Mouse (Mus musculus): ENCODE measurements around the gene Gm17949.
A peak's percentile ranks its signal among the peaks of the same experiment; 100 is the strongest.

The Gm17949 gene

DNA sequence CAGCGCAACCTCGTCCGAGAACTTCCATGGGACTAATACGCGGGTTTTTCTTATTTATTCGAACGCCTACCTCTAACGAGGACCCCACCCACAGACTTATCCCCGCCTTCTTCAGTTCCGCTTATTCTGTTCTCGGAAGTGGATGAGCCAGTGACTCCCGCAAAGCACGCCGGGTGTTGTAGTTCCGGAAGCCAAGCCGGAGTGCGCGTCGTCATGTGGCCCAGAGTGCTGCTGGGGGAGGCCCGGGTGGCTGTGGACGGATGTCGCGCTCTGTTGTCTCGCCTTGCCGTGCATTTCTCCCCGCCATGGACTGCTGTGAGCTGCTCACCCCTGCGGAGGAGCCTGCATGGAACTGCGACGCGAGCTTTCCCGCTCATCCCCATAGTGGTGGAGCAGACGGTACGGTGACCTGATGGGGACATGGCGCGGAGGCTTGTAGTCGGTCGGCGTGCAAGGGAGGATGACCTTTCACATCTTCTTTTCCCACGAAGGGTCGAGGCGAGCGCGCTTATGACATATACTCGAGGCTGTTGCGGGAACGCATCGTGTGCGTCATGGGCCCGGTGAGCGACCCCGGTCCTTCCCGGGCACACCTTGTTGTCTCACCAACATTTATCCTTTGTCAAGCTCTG lies 21.0 kb upstream of the Gm17949 start, which contains the start of gene Clpp:
Clpp (plus strand) TSS at position 191 of the 632 bp plus-strand sequence.
- DNase-seq (ENCODE audit: low spot score) = peak; percentile 87

GRCm38 (mm10) chr17:56990966-56991365 lies 20.3 kb upstream of the Gm17949 start:
- DNase-seq (ENCODE audit: low spot score) = no peak

DNA sequence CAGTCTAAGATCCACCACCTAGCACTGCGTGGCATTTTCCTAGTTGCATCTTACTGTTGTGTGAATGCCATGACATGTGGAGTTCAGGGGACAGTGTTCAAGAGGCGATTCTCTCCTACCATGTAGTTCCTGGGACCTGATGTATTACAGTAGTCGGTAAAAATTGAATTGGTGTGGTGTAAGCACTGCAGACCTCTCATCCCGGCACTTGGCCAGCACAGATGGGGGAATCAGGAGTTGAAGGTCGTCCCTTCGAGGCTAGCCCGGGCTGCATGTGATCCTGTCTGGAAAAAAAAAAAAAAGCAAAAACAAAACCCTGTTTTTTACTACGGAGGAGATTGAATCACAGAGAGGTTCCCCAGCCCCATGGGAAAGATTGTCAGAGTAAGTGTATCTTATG lies 16.2 kb upstream of the Gm17949 start:
- no peak for DNase-seq (ENCODE audit: low spot score)

DNA sequence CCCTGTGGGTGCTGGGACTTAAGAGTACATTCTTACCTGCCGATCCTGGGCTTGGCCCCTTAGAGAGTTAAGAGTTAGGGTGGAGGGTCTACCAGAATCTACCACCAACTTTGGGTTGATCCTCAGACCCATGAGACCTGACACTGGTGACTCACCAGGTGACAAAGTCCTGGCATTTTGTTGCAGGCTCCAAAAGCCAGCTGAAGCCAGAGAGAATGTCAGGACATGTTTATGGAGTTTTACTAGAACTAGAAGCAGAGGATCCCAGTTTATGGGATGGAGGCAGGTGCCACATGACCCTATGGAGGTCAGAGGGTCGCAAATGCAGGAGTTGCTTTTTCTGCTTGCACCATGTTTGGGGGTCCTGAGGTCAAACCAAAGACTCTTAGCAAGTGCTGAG lies 14.8 kb upstream of the Gm17949 start:
- no peak for DNase-seq (ENCODE audit: low spot score)

GRCm38 (mm10) chr17:56997029-56997667 lies 14.1 kb upstream of the Gm17949 start, which contains the start of gene Alkbh7:
Gene Alkbh7, plus strand, starts transcription at chr17:56997339.
- DNase-seq (ENCODE audit: low spot score) = peak; percentile 85

GRCm38 (mm10) chr17:56999414-56999813 lies 11.9 kb upstream of the Gm17949 start:
- DNase-seq (ENCODE audit: low spot score) = no peak

GRCm38 (mm10) chr17:56999968-57000609 lies 11.2 kb upstream of the Gm17949 start, which contains the start of gene Pspn:
Gene Pspn, minus strand, starts transcription at chr17:57000018.
- DNase-seq (ENCODE audit: low spot score) = no peak

GRCm38 (mm10) chr17:57001228-57001627 lies 10.0 kb upstream of the Gm17949 start:
- no peak for DNase-seq (ENCODE audit: low spot score)

DNA sequence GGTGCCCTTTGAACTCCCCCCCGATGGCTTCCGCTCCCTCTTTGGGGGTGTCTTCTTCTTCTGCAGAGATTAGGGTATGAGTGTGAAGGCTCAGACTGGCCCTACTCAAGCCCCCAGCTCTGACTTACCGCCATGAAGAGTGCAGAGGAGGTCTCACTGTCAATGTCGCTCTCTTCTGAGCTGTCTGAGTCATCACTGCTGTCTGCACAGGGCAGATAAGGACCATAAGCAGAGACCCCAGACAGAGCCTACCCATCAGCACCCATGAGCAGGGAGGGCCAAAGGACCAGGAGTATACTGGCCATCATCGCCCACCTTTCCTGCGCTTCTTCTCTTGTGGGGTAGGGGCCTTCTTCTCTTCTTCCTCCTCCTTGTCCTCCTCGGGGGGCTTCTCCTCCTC lies 7.3 kb upstream of the Gm17949 start:
- DNase-seq (ENCODE audit: low spot score) = no peak

DNA sequence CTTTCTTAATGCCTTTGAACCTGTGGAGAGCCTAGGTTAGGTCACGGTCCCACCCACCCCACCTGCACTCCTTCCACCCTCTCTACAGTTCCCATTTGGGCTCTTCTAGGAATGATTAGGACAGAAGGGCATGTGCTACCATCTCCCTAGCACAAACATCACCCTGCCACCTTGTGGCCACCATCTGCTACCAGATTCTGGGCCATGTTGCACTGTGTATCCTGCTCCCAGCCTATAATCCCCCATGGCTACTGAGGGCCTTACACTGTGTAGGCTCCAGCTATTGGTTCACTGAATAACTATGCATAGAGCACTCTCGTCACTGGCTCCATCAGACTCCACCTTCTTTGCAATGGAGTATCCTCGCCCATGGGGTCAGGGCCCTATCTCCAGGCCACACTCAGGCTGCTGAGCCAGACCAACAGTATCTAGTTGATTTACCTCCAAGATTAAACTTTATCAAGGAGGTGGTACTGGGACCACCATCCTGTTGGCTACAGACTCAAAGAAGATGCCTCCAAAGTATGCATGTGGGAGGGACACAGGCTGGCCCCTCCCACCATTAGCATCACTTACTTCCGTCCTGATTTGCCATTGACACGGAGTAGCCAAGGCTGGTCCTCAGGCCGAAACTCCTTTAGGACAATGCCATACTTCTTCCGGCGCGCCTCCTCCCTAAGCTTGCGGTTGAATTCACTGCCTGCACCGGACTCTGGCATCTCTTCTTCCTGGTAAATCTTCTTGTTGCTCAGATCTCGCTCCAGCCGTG lies 3.9 kb upstream of the Gm17949 start:
- DNase-seq (ENCODE audit: low spot score) = no peak

DNA sequence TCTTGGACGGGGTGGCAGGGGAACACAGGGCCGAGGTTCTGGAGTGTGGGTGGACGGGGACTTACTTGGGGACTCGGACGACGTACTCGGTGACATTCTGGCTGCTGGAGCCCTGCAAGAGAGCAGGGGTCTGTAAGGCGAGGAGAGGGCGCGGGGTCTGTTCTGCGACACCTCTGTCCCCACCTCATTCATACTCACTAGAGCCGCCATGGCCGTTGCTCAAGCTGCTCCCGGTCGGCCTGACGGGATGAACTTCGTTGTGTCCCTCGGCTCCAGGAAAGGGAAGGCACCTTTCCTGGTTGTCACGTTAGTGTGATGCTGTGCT lies 396 bp upstream of the Gm17949 start:
- no peak for DNase-seq (ENCODE audit: low spot score)

GRCm38 (mm10) chr17:57012245-57012795 lies 1.1 kb downstream of the Gm17949 start:
- no peak for DNase-seq (ENCODE audit: low spot score)

GRCm38 (mm10) chr17:57019693-57020092 lies 8.4 kb downstream of the Gm17949 start:
- DNase-seq (ENCODE audit: low spot score) = no peak

GRCm38 (mm10) chr17:57020960-57021359 lies 9.7 kb downstream of the Gm17949 start:
- DNase-seq (ENCODE audit: low spot score) = no peak

DNA sequence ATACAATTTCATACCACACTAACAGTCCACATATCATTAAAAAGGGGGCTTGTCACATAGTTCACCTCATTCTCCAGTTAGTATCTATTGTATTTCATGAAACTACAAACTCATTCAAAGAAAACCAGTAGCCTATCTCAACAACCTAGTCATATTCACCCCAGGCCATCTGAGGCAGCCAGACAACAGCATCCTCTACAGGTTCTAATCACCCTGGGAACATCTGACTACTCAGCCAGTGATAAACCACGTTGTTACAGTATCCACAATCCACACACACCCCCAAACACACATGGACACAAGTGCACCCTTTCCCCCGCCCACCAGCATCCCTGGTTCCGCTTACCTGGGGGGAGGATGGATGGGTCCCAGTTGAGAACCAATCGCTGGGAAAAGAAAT lies 16.2 kb downstream of the Gm17949 start:
- DNase-seq (ENCODE audit: low spot score) = no peak

DNA sequence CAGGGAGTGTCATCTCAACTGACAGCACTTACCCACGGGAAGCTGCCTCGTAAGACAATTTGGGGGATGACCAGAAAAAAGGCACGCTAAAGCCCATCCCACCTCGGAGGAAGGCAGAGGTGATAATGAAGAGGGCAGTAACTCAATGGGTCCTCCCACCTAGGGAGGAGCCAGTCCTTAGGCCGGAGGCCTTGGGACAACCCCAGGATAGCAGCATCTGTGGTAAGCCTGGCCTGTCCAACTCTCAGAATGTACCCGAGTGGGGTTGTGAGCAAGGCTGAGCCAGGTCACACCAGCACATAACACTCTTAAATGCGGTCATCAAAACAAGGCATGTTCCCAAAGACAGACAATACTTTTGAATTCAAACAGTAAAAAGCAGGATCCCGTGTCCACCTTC lies 18.4 kb downstream of the Gm17949 start:
- DNase-seq (ENCODE audit: low spot score) = no peak

- DNase-seq (ENCODE audit: low spot score) = peak; percentile 31
Measured at GRCm38 (mm10) chr17:57030931-57031660, 19.8 kb downstream of the Gm17949 start, which contains the start of gene Khsrp. Gene Khsrp, minus strand, starts transcription at chr17:57031522.

- peak; percentile 94 for DNase-seq (ENCODE audit: low spot score)
Measured at GRCm38 (mm10) chr17:57031661-57032420, 20.6 kb downstream of the Gm17949 start.

DNA sequence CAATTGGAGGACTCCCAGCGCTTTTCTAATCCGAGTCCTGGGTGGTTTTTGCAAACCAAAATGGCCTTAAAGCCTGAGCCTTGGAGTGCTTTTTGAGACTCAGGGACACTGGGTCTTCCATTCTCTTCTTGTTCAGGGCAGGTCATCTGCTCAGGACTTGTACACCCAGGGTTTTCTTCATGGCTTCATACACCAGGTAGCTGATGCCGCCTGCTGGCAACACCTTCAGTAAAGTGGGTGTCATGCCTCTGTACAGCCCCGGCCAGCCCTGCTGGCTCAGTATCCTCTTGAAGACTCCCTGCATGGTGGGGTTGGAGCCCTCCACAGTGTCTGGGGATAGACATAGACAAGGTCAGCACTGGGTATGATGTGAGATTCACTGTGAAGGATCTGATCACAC lies 21.6 kb downstream of the Gm17949 start:
- DNase-seq (ENCODE audit: low spot score) = no peak

DNA sequence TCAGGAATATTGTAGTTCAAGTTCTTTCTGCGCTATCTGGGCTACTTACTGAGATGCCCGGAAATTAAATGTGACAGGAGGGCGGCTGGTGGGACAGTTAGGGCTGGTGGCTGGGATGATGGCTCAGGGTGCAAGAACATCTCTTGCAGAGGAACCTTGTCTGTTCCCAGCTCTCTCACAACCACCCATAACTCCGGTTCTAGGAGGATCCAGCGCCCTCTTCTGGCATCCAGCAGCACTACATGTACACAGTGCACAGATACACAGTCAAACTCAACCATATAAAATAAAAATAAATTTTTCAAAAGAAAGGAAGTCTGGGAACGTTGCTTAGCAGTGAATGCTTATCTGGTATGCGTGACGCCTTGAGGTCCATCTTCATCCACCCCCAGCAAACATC lies 27.7 kb downstream of the Gm17949 start:
- DNase-seq (ENCODE audit: low spot score) = no peak

- no peak for DNase-seq (ENCODE audit: low spot score)
Measured at GRCm38 (mm10) chr17:57041554-57041953, 30.3 kb downstream of the Gm17949 start, which contains the start of gene Slc25a41. Gene Slc25a41, minus strand, starts transcription at chr17:57041654.

Data from urinary bladder, postnatal 25 days (tissue).